Mouse (Mus musculus): ENCODE data around the gene Ptpn7. TPM values are rescaled to one million over a fixed set of nuclear protein-coding genes. Genes with fewer than 3 reads are reported as not detected.
"Not testable (repeated sequence)": the region's sequence is repeated elsewhere in the genome, so short reads cannot be mapped to it uniquely, and the experiment has no call there.

The Ptpn7 gene
- total RNA-seq, 1 experiment from 2014 or later: 78.6 TPM

- no peak for ATAC-seq (replicated peaks in 1 of 2; ENCODE audit: insufficient read depth in 1 of 2, low FRiP score in 2 of 2, low TSS enrichment in 1 of 2, low read depth in 1 of 2, poor library complexity in 2 of 2, severe bottlenecking in 2 of 2)
Measured at GRCm38 (mm10) chr1:135170299-135170698, 37.8 kb downstream of the Ptpn7 start.

- ATAC-seq (replicated peaks in 1 of 2; ENCODE audit: insufficient read depth in 1 of 2, low FRiP score in 2 of 2, low TSS enrichment in 1 of 2, low read depth in 1 of 2, poor library complexity in 2 of 2, severe bottlenecking in 2 of 2): no peak
Measured at GRCm38 (mm10) chr1:135171202-135171601, 38.7 kb downstream of the Ptpn7 start.

GRCm38 (mm10) chr1:135171984-135172383 is 39.5 kb downstream of the Ptpn7 start:
- peak; percentile 62 to 72; a peak in 3 of 4 replicates for ATAC-seq (replicated peaks in 1 of 2; ENCODE audit: insufficient read depth in 1 of 2, low FRiP score in 2 of 2, low TSS enrichment in 1 of 2, low read depth in 1 of 2, poor library complexity in 2 of 2, severe bottlenecking in 2 of 2)

GRCm38 (mm10) chr1:135173311-135173710 is 40.8 kb downstream of the Ptpn7 start:
- ATAC-seq (replicated peaks in 1 of 2; ENCODE audit: insufficient read depth in 1 of 2, low FRiP score in 2 of 2, low TSS enrichment in 1 of 2, low read depth in 1 of 2, poor library complexity in 2 of 2, severe bottlenecking in 2 of 2): no peak

GRCm38 (mm10) chr1:135175176-135175575 is 42.7 kb downstream of the Ptpn7 start:
- ATAC-seq (replicated peaks in 1 of 2; ENCODE audit: insufficient read depth in 1 of 2, low FRiP score in 2 of 2, low TSS enrichment in 1 of 2, low read depth in 1 of 2, poor library complexity in 2 of 2, severe bottlenecking in 2 of 2): no peak

GRCm38 (mm10) chr1:135177724-135178123 is 45.2 kb downstream of the Ptpn7 start:
- ATAC-seq (replicated peaks in 1 of 2; ENCODE audit: insufficient read depth in 1 of 2, low FRiP score in 2 of 2, low TSS enrichment in 1 of 2, low read depth in 1 of 2, poor library complexity in 2 of 2, severe bottlenecking in 2 of 2): no peak

GRCm38 (mm10) chr1:135178863-135179262 is 46.4 kb downstream of the Ptpn7 start:
- ATAC-seq (replicated peaks in 1 of 2; ENCODE audit: insufficient read depth in 1 of 2, low FRiP score in 2 of 2, low TSS enrichment in 1 of 2, low read depth in 1 of 2, poor library complexity in 2 of 2, severe bottlenecking in 2 of 2): no peak

- no peak for ATAC-seq (replicated peaks in 1 of 2; ENCODE audit: insufficient read depth in 1 of 2, low FRiP score in 2 of 2, low TSS enrichment in 1 of 2, low read depth in 1 of 2, poor library complexity in 2 of 2, severe bottlenecking in 2 of 2)
Measured at GRCm38 (mm10) chr1:135180830-135181229, 48.3 kb downstream of the Ptpn7 start.

GRCm38 (mm10) chr1:135181275-135181674 is 48.8 kb downstream of the Ptpn7 start:
- no peak for ATAC-seq (replicated peaks in 1 of 2; ENCODE audit: insufficient read depth in 1 of 2, low FRiP score in 2 of 2, low TSS enrichment in 1 of 2, low read depth in 1 of 2, poor library complexity in 2 of 2, severe bottlenecking in 2 of 2)

- no peak for ATAC-seq (replicated peaks in 1 of 2; ENCODE audit: insufficient read depth in 1 of 2, low FRiP score in 2 of 2, low TSS enrichment in 1 of 2, low read depth in 1 of 2, poor library complexity in 2 of 2, severe bottlenecking in 2 of 2)
Measured at GRCm38 (mm10) chr1:135181880-135182623, 49.6 kb downstream of the Ptpn7 start.

- ATAC-seq (replicated peaks in 1 of 2; ENCODE audit: insufficient read depth in 1 of 2, low FRiP score in 2 of 2, low TSS enrichment in 1 of 2, low read depth in 1 of 2, poor library complexity in 2 of 2, severe bottlenecking in 2 of 2): no peak
Measured at GRCm38 (mm10) chr1:135182975-135183374, 50.5 kb downstream of the Ptpn7 start.

- no peak for ATAC-seq (replicated peaks in 1 of 2; ENCODE audit: insufficient read depth in 1 of 2, low FRiP score in 2 of 2, low TSS enrichment in 1 of 2, low read depth in 1 of 2, poor library complexity in 2 of 2, severe bottlenecking in 2 of 2)
Measured at GRCm38 (mm10) chr1:135183448-135183847, 50.9 kb downstream of the Ptpn7 start.

- no peak for ATAC-seq (replicated peaks in 1 of 2; ENCODE audit: insufficient read depth in 1 of 2, low FRiP score in 2 of 2, low TSS enrichment in 1 of 2, low read depth in 1 of 2, poor library complexity in 2 of 2, severe bottlenecking in 2 of 2)
Measured at GRCm38 (mm10) chr1:135183941-135184570, 51.6 kb downstream of the Ptpn7 start.

GRCm38 (mm10) chr1:135185936-135186335 is 53.4 kb downstream of the Ptpn7 start:
- ATAC-seq (replicated peaks in 1 of 2; ENCODE audit: insufficient read depth in 1 of 2, low FRiP score in 2 of 2, low TSS enrichment in 1 of 2, low read depth in 1 of 2, poor library complexity in 2 of 2, severe bottlenecking in 2 of 2): no peak

- ATAC-seq (replicated peaks in 1 of 2; ENCODE audit: insufficient read depth in 1 of 2, low FRiP score in 2 of 2, low TSS enrichment in 1 of 2, low read depth in 1 of 2, poor library complexity in 2 of 2, severe bottlenecking in 2 of 2): no peak
Measured at GRCm38 (mm10) chr1:135186427-135186826, 53.9 kb downstream of the Ptpn7 start.

- not testable (repeated sequence) for ATAC-seq (replicated peaks in 1 of 2; ENCODE audit: insufficient read depth in 1 of 2, low FRiP score in 2 of 2, low TSS enrichment in 1 of 2, low read depth in 1 of 2, poor library complexity in 2 of 2, severe bottlenecking in 2 of 2)
Measured at GRCm38 (mm10) chr1:135187016-135187415, 54.5 kb downstream of the Ptpn7 start.

GRCm38 (mm10) chr1:135188197-135188596 is 55.7 kb downstream of the Ptpn7 start:
- no peak for ATAC-seq (replicated peaks in 1 of 2; ENCODE audit: insufficient read depth in 1 of 2, low FRiP score in 2 of 2, low TSS enrichment in 1 of 2, low read depth in 1 of 2, poor library complexity in 2 of 2, severe bottlenecking in 2 of 2)

GRCm38 (mm10) chr1:135189186-135189585 is 56.7 kb downstream of the Ptpn7 start:
- ATAC-seq (replicated peaks in 1 of 2; ENCODE audit: insufficient read depth in 1 of 2, low FRiP score in 2 of 2, low TSS enrichment in 1 of 2, low read depth in 1 of 2, poor library complexity in 2 of 2, severe bottlenecking in 2 of 2): no peak

- ATAC-seq (replicated peaks in 1 of 2; ENCODE audit: insufficient read depth in 1 of 2, low FRiP score in 2 of 2, low TSS enrichment in 1 of 2, low read depth in 1 of 2, poor library complexity in 2 of 2, severe bottlenecking in 2 of 2): not testable (repeated sequence)
Measured at GRCm38 (mm10) chr1:135194335-135194734, 61.8 kb downstream of the Ptpn7 start.
